Mouse (Mus musculus) right cerebral cortex, postnatal 10 days (tissue): ENCODE data around the gene Ccdc124.

Experiments
- DNase-seq, 2 experiments: peaks; one replicate each; pipeline ENCODE4 v3.0.0; 2021; ENCODE audit warnings: low spot score in 2 of 2

Gene Ccdc124

GRCm38 (mm10) chr8:70846371-70847154, 27.2 kb downstream of the Ccdc124 start:
- no peak for DNase-seq

- DNase-seq = no peak
Measured at GRCm38 (mm10) chr8:70845108-70845507, 28.6 kb downstream of the Ccdc124 start.

GRCm38 (mm10) chr8:70844523-70844922, 29.2 kb downstream of the Ccdc124 start:
- DNase-seq = peak; percentile 89 to 92

GRCm38 (mm10) chr8:70843941-70844340, 29.8 kb downstream of the Ccdc124 start:
- no peak for DNase-seq

- no peak for DNase-seq
Measured at GRCm38 (mm10) chr8:70843214-70843773, 30.4 kb downstream of the Ccdc124 start.

- no peak for DNase-seq
Measured at GRCm38 (mm10) chr8:70842484-70842883, 31.3 kb downstream of the Ccdc124 start.

GRCm38 (mm10) chr8:70841147-70842072, 32.3 kb downstream of the Ccdc124 start:
- peak; percentile 89 to 91 for DNase-seq

GRCm38 (mm10) chr8:70840590-70840989, 33.1 kb downstream of the Ccdc124 start:
- DNase-seq = no peak

- DNase-seq = peak; percentile 99 to 100
Measured at GRCm38 (mm10) chr8:70839408-70840351, 34.1 kb downstream of the Ccdc124 start, which contains the start of gene Arrdc2. Arrdc2 (minus strand) TSS chr8:70839720.

- DNase-seq = peak in 1 of 2 experiments; percentile 56
Measured at GRCm38 (mm10) chr8:70838654-70839407, 34.9 kb downstream of the Ccdc124 start.

- DNase-seq = peak in 1 of 2 experiments; percentile 69
Measured at GRCm38 (mm10) chr8:70836666-70837065, 37.1 kb downstream of the Ccdc124 start.

- DNase-seq = no peak
Measured at GRCm38 (mm10) chr8:70834071-70834470, 39.7 kb downstream of the Ccdc124 start.

GRCm38 (mm10) chr8:70833520-70833919, 40.2 kb downstream of the Ccdc124 start:
- peak in 1 of 2 experiments; percentile 65 for DNase-seq

- DNase-seq = no peak
Measured at GRCm38 (mm10) chr8:70833018-70833482, 40.7 kb downstream of the Ccdc124 start.

GRCm38 (mm10) chr8:70832371-70832770, 41.4 kb downstream of the Ccdc124 start:
- DNase-seq = no peak

GRCm38 (mm10) chr8:70831517-70831916, 42.2 kb downstream of the Ccdc124 start:
- no peak for DNase-seq

- DNase-seq = no peak
Measured at GRCm38 (mm10) chr8:70827796-70828195, 45.9 kb downstream of the Ccdc124 start.

GRCm38 (mm10) chr8:70827010-70827409, 46.7 kb downstream of the Ccdc124 start:
- no peak for DNase-seq

GRCm38 (mm10) chr8:70825816-70826215, 47.9 kb downstream of the Ccdc124 start:
- DNase-seq = no peak

- no peak for DNase-seq
Measured at GRCm38 (mm10) chr8:70823802-70824201, 49.9 kb downstream of the Ccdc124 start.
